Mouse (Mus musculus): ENCODE results near the gene Fbxw2. TPM values are rescaled to one million over a fixed set of nuclear protein-coding genes. Genes with fewer than 3 reads are reported as not detected.
"Not testable (repeated sequence)": the region's sequence is repeated elsewhere in the genome, so short reads cannot be mapped to it uniquely, and the experiment has no call there.

Gene Fbxw2
- polyA plus RNA-seq, 1 experiment from 2014 or later, result 80.4 TPM

GRCm38 (mm10) chr2:34770049-34770448 is 56.1 kb downstream of the Fbxw2 start:
- 95% methylated on average over 2 of the region's 2 CpGs for WGBS
- H3K4me1 ChIP-seq (replicated peaks), result peaks cover 35% of the 10 kb centered on the region
- no peak for ATAC-seq
- H3K4me3 ChIP-seq (replicated peaks), result peak overlapping the region; percentile 92; the same call in 1 of the 2 replicates
- no peak overlapping the region for H3K9ac ChIP-seq (replicated peaks)
- H3K9me3 ChIP-seq, result no peaks in the 10 kb centered on the region
- peak overlapping the region; percentile 70 for H3K4me2 ChIP-seq (replicated peaks)
- peaks cover 16% of the 10 kb centered on the region for H3K36me3 ChIP-seq
- no peak overlapping the region; the same call in 1 of the 2 replicates for H3K27ac ChIP-seq
- H3K27me3 ChIP-seq, result no peaks in the 10 kb centered on the region

GRCm38 (mm10) chr2:34764801-34765200 is 61.3 kb downstream of the Fbxw2 start:
- ATAC-seq, result no peak
- no peaks in the 10 kb centered on the region for H3K9me3 ChIP-seq

GRCm38 (mm10) chr2:34762872-34763271 is 63.2 kb downstream of the Fbxw2 start:
- Histone ChIP-seq H3K36me3 (no peaks in the 10 kb centered on the region), H3K4me3 (replicated peaks) (no peak overlapping the region), H3K9me3 (no peaks in the 10 kb centered on the region), H3K27me3 (no peaks in the 10 kb centered on the region), H3K27ac (no peak overlapping the region), H3K9ac (replicated peaks) (no peak overlapping the region), H3K4me2 (replicated peaks) (no peak overlapping the region), H3K4me1 (replicated peaks) (no peaks in the 10 kb centered on the region)
- ATAC-seq, result no peak
- 77% methylated on average over 2 of the region's 2 CpGs for WGBS

More at GRCm38 (mm10) chr2:34764801-34765200, 61.3 kb downstream of the Fbxw2 start:
- no peak overlapping the region for H3K4me3 ChIP-seq (replicated peaks)
- no peak overlapping the region for H3K4me2 ChIP-seq (replicated peaks)
- no peaks in the 10 kb centered on the region for H3K4me1 ChIP-seq (replicated peaks)
- H3K27ac ChIP-seq, result no peak overlapping the region
- H3K9ac ChIP-seq (replicated peaks), result no peak overlapping the region
- H3K36me3 ChIP-seq, result no peaks in the 10 kb centered on the region
- H3K27me3 ChIP-seq, result no peaks in the 10 kb centered on the region
- 85% methylated on average over 12 of the region's 12 CpGs for WGBS

GRCm38 (mm10) chr2:34762174-34762573 is 63.9 kb downstream of the Fbxw2 start:
- no peak for ATAC-seq
- H3K4me1 ChIP-seq (replicated peaks), result no peaks in the 10 kb centered on the region

GRCm38 (mm10) chr2:34761272-34761671 is 64.8 kb downstream of the Fbxw2 start:
- H3K9ac ChIP-seq (replicated peaks); H3K9me3 ChIP-seq; H3K4me3 ChIP-seq (replicated peaks); ATAC-seq; H3K4me2 ChIP-seq (replicated peaks); H3K27me3 ChIP-seq; H3K27ac ChIP-seq; H3K4me1 ChIP-seq (replicated peaks); H3K36me3 ChIP-seq: not testable (repeated sequence)
- WGBS, result 92% methylated on average over 5 of the region's 5 CpGs

More at GRCm38 (mm10) chr2:34762174-34762573, 63.9 kb downstream of the Fbxw2 start:
- no peak overlapping the region for H3K9ac ChIP-seq (replicated peaks)
- no peak overlapping the region for H3K4me3 ChIP-seq (replicated peaks)
- WGBS, result 90% methylated on average over 2 of the region's 2 CpGs
- H3K9me3 ChIP-seq, result no peaks in the 10 kb centered on the region
- H3K27ac ChIP-seq, result no peak overlapping the region
- no peaks in the 10 kb centered on the region for H3K36me3 ChIP-seq
- no peak overlapping the region for H3K4me2 ChIP-seq (replicated peaks)
- no peaks in the 10 kb centered on the region for H3K27me3 ChIP-seq

- H3K9me3 ChIP-seq, result no peaks in the 10 kb centered on the region
- no peak overlapping the region for H3K4me2 ChIP-seq (replicated peaks)
- peaks cover 14% of the 10 kb centered on the region for H3K4me1 ChIP-seq (replicated peaks)
- no peak overlapping the region for H3K27ac ChIP-seq
- 78% methylated on average over 1 of the region's 1 CpGs for WGBS
- no peaks in the 10 kb centered on the region for H3K27me3 ChIP-seq
- H3K36me3 ChIP-seq, result no peaks in the 10 kb centered on the region
- H3K4me3 ChIP-seq (replicated peaks), result no peak overlapping the region
- H3K9ac ChIP-seq (replicated peaks), result no peak overlapping the region
- ATAC-seq, result no peak
Measured at GRCm38 (mm10) chr2:34757341-34757740, 68.8 kb downstream of the Fbxw2 start.

- 0 out of 2 replicates have a peak, but pooled peaks have one; percentile 53 for ATAC-seq
- no peaks in the 10 kb centered on the region for H3K36me3 ChIP-seq
- WGBS, result 1% methylated on average over 13 of the region's 14 CpGs
Measured at GRCm38 (mm10) chr2:34754551-34755358, 71.4 kb downstream of the Fbxw2 start, which contains the start of gene Gapvd1. TSS of gene Gapvd1 (minus strand) at chr2:34755232.

More at GRCm38 (mm10) chr2:34754551-34755358, 71.4 kb downstream of the Fbxw2 start, which contains the start of gene Gapvd1:
- no peaks in the 10 kb centered on the region for H3K9me3 ChIP-seq
- no peaks in the 10 kb centered on the region for H3K27me3 ChIP-seq
- peak within 1 kb of the TSS; percentile 97 for H3K9ac ChIP-seq (replicated peaks)
- peaks cover 29% of the 10 kb centered on the region for H3K4me1 ChIP-seq (replicated peaks)
- peak within 1 kb of the TSS; percentile 64 for H3K4me2 ChIP-seq (replicated peaks)
- H3K27ac ChIP-seq, result peak within 1 kb of the TSS; percentile 98
- peak within 1 kb of the TSS; percentile 95 for H3K4me3 ChIP-seq (replicated peaks)

Other genes with a start within 250 kb of the Fbxw2 start
- gene Gapvd1, start 71.1 kb downstream of the Fbxw2 start, polyA plus RNA-seq (2015; fragmentation: Nextera tagmentation; extraction: Ambion mirVana), result 123 and 126 TPM in 2 replicates
- gene Hspa5, start 54.3 kb downstream of the Fbxw2 start, polyA plus RNA-seq (2015; fragmentation: Nextera tagmentation; extraction: Ambion mirVana), result 464 and 489 TPM in 2 replicates
- 21.8 and 22.7 TPM in 2 replicates for gene Rabepk, start 26.4 kb downstream of the Fbxw2 start, polyA plus RNA-seq (2015; fragmentation: Nextera tagmentation; extraction: Ambion mirVana)
- 0.19 TPM in 1 of 2 replicates, not detected in the other for gene Gm34653, start 6.7 kb upstream of the Fbxw2 start, polyA plus RNA-seq (2015; fragmentation: Nextera tagmentation; extraction: Ambion mirVana)
- gene Cutal, start 48.1 kb upstream of the Fbxw2 start, polyA plus RNA-seq (2015; fragmentation: Nextera tagmentation; extraction: Ambion mirVana), result 0.28 and 0.39 TPM in 2 replicates
- gene Psmd5, start 48.7 kb upstream of the Fbxw2 start, polyA plus RNA-seq (2015; fragmentation: Nextera tagmentation; extraction: Ambion mirVana), result 104 and 110 TPM in 2 replicates
- 1.2 and 2.2 TPM in 2 replicates for gene Phf19, start 87.7 kb upstream of the Fbxw2 start, polyA plus RNA-seq (2015; fragmentation: Nextera tagmentation; extraction: Ambion mirVana)
- 0.59 and 0.79 TPM in 2 replicates for gene Traf1, start 135.5 kb upstream of the Fbxw2 start, polyA plus RNA-seq (2015; fragmentation: Nextera tagmentation; extraction: Ambion mirVana)
- 0.58 and 0.97 TPM in 2 replicates for gene Hc, start 235.1 kb upstream of the Fbxw2 start, polyA plus RNA-seq (2015; fragmentation: Nextera tagmentation; extraction: Ambion mirVana)

Measured in midbrain, embryonic 13.5 days (tissue).